Mouse (Mus musculus) liver, embryonic 14.5 days (tissue): ENCODE results near the gene Dusp11.
A peak's percentile ranks its signal among the peaks of the same experiment; 100 is the strongest.

Source experiments
- CTCF ChIP-seq: IDR thresholded peaks from 2 replicates; pipeline ENCODE4 v1.5.1; 2016; ENCODE audit warnings: antibody characterized with exemption, low read depth, control low read depth
- EP300 ChIP-seq: IDR thresholded peaks from 2 replicates; pipeline ENCODE4 v1.6.1; 2016; ENCODE audit warnings: antibody characterized with exemption, low read depth

- TF ChIP-seq CTCF: 0 out of 2 replicates have a peak, but pooled peaks have one; percentile 23
- no peak for TF ChIP-seq EP300
Observed at GRCm38 (mm10) chr6:85961101-85962091, at the start of gene Dusp11.
